Mouse (Mus musculus): Measurements from ENCODE around the gene Mylk3. TPM values are rescaled to one million over a fixed set of nuclear protein-coding genes. Genes with fewer than 3 reads are reported as not detected.

The Mylk3 gene
- 0.28 and 0.47 TPM in 2 replicates for polyA plus RNA-seq (2015; fragmentation: Nextera tagmentation; extraction: Ambion mirVana)

DNA sequence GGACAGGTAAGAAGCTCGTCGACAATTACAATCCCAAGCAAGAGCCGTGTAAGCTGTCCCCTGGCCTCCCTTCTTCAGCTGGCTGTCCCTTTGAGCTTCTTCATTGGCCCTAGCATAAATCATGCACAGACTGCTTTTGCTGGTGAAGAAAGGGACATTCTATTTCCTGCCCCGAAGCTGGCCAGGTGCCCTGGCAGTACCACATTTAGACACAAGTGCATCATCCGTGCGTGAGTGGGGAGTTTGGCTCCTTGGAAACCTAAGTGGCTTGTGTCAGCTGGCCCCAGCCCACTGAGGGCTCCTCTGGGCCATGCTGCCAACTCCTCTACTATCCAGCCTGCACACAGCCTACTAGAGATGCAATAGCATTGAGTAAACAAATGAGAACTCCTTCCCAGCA lies at the start of gene Mylk3:
Gene Mylk3 (minus strand): TSS at position 141 of the 400 bp plus-strand sequence.
- Histone ChIP-seq H3K27ac (replicated peaks) (no peak within 1 kb of the TSS), H3K4me1 (replicated peaks) (no peaks in the 10 kb centered on the region), H3K36me3 (no peaks in the 10 kb centered on the region), H3K4me3 (no peak within 1 kb of the TSS), H3K4me2 (no peak within 1 kb of the TSS), H3K9ac (no peak within 1 kb of the TSS), H3K9me3 (no peaks in the 10 kb centered on the region), H3K27me3 (no peaks in the 10 kb centered on the region)
- no peak for ATAC-seq (ENCODE audit: low FRiP score, low read depth)
- WGBS: 72% methylated on average over 6 of the region's 6 CpGs

DNA sequence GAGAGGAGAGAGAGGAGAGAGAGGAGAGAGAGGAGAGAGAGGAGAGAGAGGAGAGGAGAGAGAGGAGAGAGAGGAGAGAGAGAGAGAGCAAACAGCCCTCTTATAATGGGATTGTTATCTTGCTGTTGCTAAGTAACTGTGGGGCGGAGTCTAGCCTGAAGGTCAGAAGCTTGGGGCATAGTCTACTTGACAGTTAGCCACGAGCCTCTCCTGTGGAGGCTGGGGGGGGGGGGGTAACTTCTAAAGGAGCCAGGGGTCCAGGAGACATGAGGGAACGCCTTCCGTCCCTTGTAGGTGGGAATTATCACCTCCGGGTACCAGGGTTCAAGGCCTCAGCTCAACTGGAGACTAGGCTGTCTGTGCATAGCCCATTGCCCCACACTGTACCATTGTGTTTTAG lies 49.6 kb upstream of the Mylk3 start:
- no peaks in the 10 kb centered on the region for H3K27me3 ChIP-seq
- H3K4me1 ChIP-seq (replicated peaks): peaks cover 16% of the 10 kb centered on the region
- 54% methylated on average over 5 of the region's 5 CpGs for WGBS
- no peak overlapping the region for H3K4me3 ChIP-seq
- H3K9ac ChIP-seq: no peak overlapping the region
- H3K27ac ChIP-seq (replicated peaks): no peak overlapping the region
- no peak overlapping the region for H3K4me2 ChIP-seq
- H3K36me3 ChIP-seq: no peaks in the 10 kb centered on the region
- H3K9me3 ChIP-seq: no peaks in the 10 kb centered on the region
- ATAC-seq (ENCODE audit: low FRiP score, low read depth): no peak

DNA sequence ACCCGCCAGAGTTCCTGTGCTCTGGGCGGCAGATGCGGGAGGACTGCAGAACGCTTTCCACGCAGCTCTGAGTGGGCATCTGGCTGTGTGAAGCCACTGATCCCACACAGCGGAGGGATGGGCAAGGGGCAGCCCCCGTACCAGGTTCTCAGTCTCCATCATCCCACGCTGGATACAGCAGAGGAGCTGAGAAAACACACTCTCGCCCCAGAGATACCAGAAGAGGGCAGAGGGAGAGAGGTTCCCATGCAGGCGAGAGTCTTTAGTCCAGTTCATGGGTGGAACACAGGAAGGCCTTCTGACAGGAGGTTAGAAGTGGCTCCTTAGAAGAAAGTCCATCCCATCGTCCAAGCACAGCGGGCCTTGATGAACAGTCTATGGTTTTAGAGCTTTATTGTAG lies 48.7 kb upstream of the Mylk3 start:
- WGBS: 73% methylated on average over 12 of the region's 12 CpGs
- Histone ChIP-seq H3K9me3 (no peaks in the 10 kb centered on the region), H3K4me3 (no peak overlapping the region), H3K9ac (no peak overlapping the region), H3K4me2 (no peak overlapping the region), H3K36me3 (no peaks in the 10 kb centered on the region), H3K27ac (replicated peaks) (no peak overlapping the region), H3K4me1 (replicated peaks) (peaks cover 20% of the 10 kb centered on the region), H3K27me3 (no peaks in the 10 kb centered on the region)
- no peak for ATAC-seq (ENCODE audit: low FRiP score, low read depth)

DNA sequence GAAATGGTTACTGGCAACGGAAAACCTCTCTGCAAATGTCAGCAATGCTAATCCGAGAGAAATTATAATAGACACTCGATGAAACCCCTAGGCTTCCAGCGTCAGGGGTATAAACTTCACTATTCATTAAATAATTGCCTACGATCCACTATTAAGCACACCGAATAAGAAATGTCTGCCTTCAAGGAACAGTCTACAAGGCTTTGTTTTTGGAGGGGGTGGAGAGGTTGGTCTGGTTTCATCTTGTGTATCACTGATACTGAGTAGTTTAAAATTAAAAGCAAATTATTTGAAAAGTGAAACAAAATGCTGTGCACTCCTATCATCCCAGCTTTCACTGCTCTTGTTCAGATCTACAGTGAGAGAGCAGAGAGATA lies 46.9 kb upstream of the Mylk3 start:
- Histone ChIP-seq H3K9ac (peak overlapping the region; percentile 32; the same call in 1 of the 2 replicates), H3K4me2 (peak overlapping the region; percentile 55), H3K9me3 (no peaks in the 10 kb centered on the region), H3K4me3 (peak overlapping the region; percentile 77), H3K4me1 (replicated peaks) (peaks cover 30% of the 10 kb centered on the region), H3K36me3 (no peaks in the 10 kb centered on the region), H3K27ac (replicated peaks) (peak overlapping the region; percentile 82), H3K27me3 (no peaks in the 10 kb centered on the region)
- WGBS: 1% methylated on average over 6 of the region's 6 CpGs
- ATAC-seq (ENCODE audit: low FRiP score, low read depth): peak; percentile 83

DNA sequence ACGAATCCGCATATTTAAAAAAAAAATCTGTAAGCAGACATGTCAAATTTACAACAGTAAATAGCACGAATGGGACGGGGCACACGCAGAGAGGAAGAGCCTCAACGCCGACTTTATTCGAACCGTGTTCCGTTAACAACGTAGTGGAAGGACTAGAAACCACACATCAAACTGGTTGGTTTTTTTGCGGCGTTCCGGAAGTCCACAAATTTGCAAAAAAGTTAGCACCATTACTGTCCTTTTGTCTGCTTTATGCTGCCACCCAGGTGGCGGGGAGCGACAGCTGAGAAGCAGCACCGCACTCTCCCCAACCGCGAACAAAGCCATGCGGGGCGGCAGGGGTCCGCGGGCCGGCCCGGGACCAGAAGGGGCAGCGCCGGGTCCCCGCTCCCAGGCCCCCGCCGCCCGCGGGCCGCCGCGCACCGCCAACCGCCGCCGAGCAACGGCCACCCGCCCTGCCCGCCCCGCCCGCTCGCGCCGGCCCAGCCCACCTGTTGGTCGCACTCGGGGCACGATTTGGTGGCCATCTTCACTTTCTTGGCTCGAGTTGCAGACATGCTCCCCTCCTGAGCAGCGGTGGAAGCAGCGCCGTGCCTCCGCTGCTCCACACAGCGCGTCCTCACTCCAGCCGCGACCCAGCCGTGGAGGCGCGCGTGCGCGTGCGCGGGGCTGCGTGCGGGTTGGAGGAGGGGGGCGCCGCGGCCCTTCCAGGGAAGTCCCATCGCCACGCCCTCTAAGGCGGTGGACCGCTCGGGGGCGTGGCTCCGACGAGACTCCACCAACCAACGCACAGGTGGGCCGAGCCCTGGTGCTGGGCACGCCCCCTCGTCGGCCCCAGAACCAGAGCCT lies 46.2 kb upstream of the Mylk3 start, which contains the start of gene 4921524J17Rik:
Gene 4921524J17Rik (minus strand): TSS at position 666 of the 849 bp plus-strand sequence.
- no peaks in the 10 kb centered on the region for H3K27me3 ChIP-seq
- peak within 1 kb of the TSS; percentile 90 for H3K27ac ChIP-seq (replicated peaks)
- peak within 1 kb of the TSS; percentile 71 for H3K9ac ChIP-seq
- ATAC-seq (ENCODE audit: low FRiP score, low read depth): peak; percentile 100
- H3K36me3 ChIP-seq: no peaks in the 10 kb centered on the region
- H3K4me3 ChIP-seq: peak within 1 kb of the TSS; percentile 77
- H3K4me2 ChIP-seq: peak within 1 kb of the TSS; percentile 55
- no peaks in the 10 kb centered on the region for H3K9me3 ChIP-seq
- WGBS: under 1% methylated on average over 79 of the region's 85 CpGs
- H3K4me1 ChIP-seq (replicated peaks): peaks cover 32% of the 10 kb centered on the region

DNA sequence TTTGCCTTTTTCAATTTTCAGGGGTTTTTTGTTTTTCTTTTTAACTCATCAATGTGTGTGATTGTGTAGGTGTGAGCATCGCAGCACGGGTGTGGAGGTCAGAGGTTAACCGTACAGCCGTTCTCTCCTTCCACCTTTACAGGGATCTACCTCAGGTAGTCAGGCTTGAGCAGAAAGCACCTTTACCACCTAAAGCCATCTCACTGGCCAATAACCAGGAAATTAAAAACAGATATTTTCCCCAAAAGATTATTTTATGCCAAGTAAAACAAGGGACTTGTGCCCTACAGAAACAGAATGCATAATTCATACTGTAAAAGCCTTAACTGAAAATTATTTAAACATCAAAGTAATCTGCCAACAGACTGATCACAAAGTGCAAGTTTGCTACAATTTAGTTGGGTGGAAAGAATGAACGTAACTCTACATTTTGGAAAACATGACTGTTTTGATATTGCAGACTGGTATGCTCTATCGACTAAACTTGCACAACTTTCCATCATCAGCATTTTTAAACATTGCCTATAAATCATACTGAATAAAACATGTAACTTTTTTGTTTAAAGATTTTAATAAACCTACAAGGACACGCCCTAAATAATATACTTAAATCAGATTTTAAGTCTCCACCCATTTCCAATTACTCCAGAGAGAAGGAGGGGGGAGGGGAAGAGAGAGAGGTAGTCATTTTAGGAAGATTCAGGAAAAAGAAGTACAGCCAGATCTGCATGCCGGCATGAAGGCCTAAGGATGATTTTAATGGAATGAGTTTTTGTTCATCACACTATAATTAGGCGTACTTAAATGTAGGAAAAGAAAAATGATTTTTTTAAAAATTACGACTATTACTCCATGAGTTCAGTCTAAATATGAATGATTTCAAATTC lies 45.4 kb upstream of the Mylk3 start:
- Histone ChIP-seq H3K4me2 (peak overlapping the region; percentile 55), H3K36me3 (no peaks in the 10 kb centered on the region), H3K27ac (replicated peaks) (peak overlapping the region; percentile 90; the same call in 1 of the 2 replicates), H3K4me1 (replicated peaks) (peaks cover 38% of the 10 kb centered on the region), H3K9ac (peak overlapping the region; percentile 71), H3K4me3 (peak overlapping the region; percentile 77), H3K27me3 (no peaks in the 10 kb centered on the region), H3K9me3 (no peaks in the 10 kb centered on the region)
- 14% methylated on average over 10 of the region's 10 CpGs for WGBS
- no peak for ATAC-seq (ENCODE audit: low FRiP score, low read depth)

DNA sequence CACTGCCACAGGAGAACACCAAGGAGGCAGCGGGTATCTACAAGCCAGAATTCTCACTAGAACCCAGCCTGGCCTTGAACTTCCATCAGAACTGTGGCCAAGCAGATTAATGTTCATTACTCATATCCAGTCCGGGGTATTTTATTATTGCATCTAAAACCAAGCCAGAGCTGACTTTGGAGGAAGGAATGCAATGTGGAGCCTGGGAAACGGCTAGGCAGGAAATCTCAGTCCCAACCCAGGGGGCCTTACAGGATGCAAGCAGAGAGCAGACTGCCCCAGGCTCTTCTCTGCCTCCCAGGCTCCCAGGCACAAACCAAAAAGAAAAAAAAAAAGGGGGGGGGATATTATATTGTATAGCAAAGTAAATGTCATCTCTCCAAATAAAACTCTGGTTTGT lies 44.7 kb upstream of the Mylk3 start:
- 17% methylated on average over 3 of the region's 3 CpGs for WGBS
- peaks cover 41% of the 10 kb centered on the region for H3K4me1 ChIP-seq (replicated peaks)
- H3K27ac ChIP-seq (replicated peaks): no peak overlapping the region
- no peaks in the 10 kb centered on the region for H3K36me3 ChIP-seq
- peak overlapping the region; percentile 77 for H3K4me3 ChIP-seq
- no peaks in the 10 kb centered on the region for H3K27me3 ChIP-seq
- peak overlapping the region; percentile 35; the same call in 1 of the 2 replicates for H3K9ac ChIP-seq
- peak overlapping the region; percentile 55 for H3K4me2 ChIP-seq
- H3K9me3 ChIP-seq: no peaks in the 10 kb centered on the region
- ATAC-seq (ENCODE audit: low FRiP score, low read depth): no peak

DNA sequence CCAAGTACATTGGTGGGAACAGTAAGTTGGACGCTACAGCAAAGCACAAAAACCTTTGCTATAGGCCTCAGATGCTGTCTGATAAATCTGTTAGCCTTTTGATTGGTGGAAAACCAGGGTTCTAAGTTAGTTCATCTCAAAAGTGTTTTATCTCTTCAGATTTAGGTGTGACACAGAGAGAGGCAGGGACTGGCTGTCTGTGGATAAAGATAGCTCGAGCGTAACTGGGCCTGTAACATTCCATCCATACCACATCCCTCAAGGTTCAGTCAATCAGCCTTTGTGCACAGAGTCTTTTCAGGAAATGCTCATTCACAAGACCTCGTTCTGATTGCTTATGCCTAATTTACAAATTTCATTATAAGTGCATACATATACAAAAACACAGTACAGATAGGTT lies 43.1 kb upstream of the Mylk3 start:
- no peak overlapping the region for H3K4me3 ChIP-seq
- H3K9ac ChIP-seq: no peak overlapping the region
- H3K4me1 ChIP-seq (replicated peaks): peaks cover 41% of the 10 kb centered on the region
- H3K4me2 ChIP-seq: peak overlapping the region; percentile 21
- ATAC-seq (ENCODE audit: low FRiP score, low read depth): no peak
- no peaks in the 10 kb centered on the region for H3K27me3 ChIP-seq
- 0 out of 2 replicates have a peak overlapping the region, but pooled peaks have one; percentile 30 for H3K27ac ChIP-seq (replicated peaks)
- no peaks in the 10 kb centered on the region; the same call in 1 of the 2 replicates for H3K36me3 ChIP-seq
- no peaks in the 10 kb centered on the region for H3K9me3 ChIP-seq
- WGBS: 13% methylated on average over 4 of the region's 4 CpGs

DNA sequence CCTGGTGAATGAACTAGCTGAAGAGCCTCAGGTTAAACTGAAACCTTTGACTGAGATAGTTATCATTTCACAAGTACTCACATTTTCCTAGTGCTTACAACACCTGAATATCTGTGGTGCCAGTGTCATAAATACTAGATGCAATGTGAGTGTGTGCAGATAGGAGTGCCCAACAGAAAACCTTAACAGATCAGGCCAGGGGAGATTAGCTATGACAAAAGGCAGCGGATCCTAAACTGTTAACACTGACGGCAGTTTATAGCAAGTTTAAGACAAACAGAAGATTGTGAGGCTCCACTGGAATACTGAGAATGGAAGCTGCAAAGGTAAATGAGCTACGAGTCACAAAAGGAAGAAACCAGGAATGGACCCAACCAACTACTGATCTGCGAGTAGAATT lies 40.9 kb upstream of the Mylk3 start:
- ATAC-seq (ENCODE audit: low FRiP score, low read depth): no peak
- Histone ChIP-seq H3K4me1 (replicated peaks) (peaks cover 37% of the 10 kb centered on the region), H3K4me3 (no peak overlapping the region), H3K9me3 (no peaks in the 10 kb centered on the region), H3K9ac (no peak overlapping the region), H3K36me3 (no peaks in the 10 kb centered on the region; the same call in 1 of the 2 replicates), H3K27ac (replicated peaks) (no peak overlapping the region), H3K4me2 (no peak overlapping the region), H3K27me3 (no peaks in the 10 kb centered on the region)
- WGBS: 86% methylated on average over 4 of the region's 4 CpGs

DNA sequence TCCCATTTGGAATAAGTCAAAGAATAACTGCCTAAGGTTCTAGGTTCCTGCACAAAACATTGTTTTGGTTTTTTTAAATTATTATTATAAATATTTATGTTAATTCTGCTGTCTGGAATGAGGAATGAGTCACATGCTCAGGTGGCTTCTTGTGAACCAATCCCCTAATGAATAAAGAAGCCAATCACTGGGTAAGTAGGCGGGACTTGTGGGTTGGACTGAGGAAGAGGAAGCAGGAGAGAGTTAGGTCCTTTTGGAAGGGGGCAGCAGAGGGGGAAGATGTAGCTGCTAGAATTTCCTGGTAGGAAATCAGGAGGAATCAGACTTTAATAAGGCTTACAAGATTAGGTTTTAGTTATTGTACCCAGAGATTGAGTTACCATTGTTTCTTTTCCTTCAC lies 35.2 kb upstream of the Mylk3 start:
- ATAC-seq (ENCODE audit: low FRiP score, low read depth): no peak
- Histone ChIP-seq H3K36me3 (no peaks in the 10 kb centered on the region; the same call in 1 of the 2 replicates), H3K9ac (no peak overlapping the region), H3K27ac (replicated peaks) (no peak overlapping the region), H3K27me3 (no peaks in the 10 kb centered on the region), H3K4me1 (replicated peaks) (0 out of 2 replicates have a peak, but pooled peaks cover 5% of the 10 kb centered on the region), H3K4me2 (no peak overlapping the region), H3K4me3 (no peak overlapping the region), H3K9me3 (no peaks in the 10 kb centered on the region)
- 97% methylated on average over 1 of the region's 1 CpGs for WGBS

DNA sequence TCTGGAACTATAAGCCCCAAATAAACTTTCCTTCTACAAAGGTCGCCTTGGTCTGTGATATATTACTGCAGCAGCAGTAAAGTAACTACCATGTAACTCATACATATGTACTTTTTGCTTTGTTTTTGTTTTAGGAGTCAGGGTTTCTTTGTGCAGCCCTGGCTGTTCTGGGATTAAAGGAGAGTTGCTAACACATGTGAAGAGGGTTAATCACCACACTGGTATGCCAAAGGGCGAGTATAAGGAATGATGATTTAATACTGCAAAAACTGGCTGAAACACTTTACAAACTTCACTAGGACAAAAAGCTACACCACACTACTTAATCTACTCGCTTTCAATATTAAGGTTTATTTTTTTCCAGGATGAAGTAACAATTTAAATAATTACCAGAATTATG lies 22.4 kb upstream of the Mylk3 start:
- no peaks in the 10 kb centered on the region for H3K4me1 ChIP-seq (replicated peaks)
- H3K9ac ChIP-seq: no peak overlapping the region
- H3K4me3 ChIP-seq: no peak overlapping the region
- WGBS: 83% methylated on average over 3 of the region's 3 CpGs
- H3K4me2 ChIP-seq: no peak overlapping the region
- ATAC-seq (ENCODE audit: low FRiP score, low read depth): no peak
- H3K36me3 ChIP-seq: no peaks in the 10 kb centered on the region
- no peaks in the 10 kb centered on the region for H3K9me3 ChIP-seq
- no peaks in the 10 kb centered on the region for H3K27me3 ChIP-seq
- H3K27ac ChIP-seq (replicated peaks): no peak overlapping the region

DNA sequence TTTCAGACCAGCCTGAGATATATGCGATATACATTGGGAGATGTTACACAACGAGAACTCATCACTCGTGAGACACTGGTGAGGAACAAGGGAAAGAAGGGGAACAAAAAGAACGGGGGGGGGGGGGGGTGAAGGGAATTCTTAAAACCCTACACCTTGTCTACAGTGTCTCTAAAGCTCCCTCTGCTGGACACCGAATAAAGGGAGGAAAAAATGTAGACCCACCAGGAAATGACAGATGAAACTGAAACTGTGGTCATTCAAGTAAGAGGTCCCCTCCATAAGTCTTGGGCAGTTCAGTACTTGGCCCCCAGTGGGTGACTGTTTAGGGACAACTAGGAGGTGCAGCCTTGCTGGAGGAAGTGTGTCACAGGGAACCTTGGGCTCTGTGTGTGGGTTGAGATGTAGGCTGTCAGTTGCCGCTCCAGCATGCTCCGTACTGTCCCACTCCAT lies 21.9 kb upstream of the Mylk3 start:
- Histone ChIP-seq H3K27me3 (no peaks in the 10 kb centered on the region), H3K4me1 (replicated peaks) (no peaks in the 10 kb centered on the region), H3K4me2 (no peak overlapping the region), H3K9me3 (no peaks in the 10 kb centered on the region), H3K9ac (no peak overlapping the region), H3K36me3 (no peaks in the 10 kb centered on the region), H3K4me3 (no peak overlapping the region), H3K27ac (replicated peaks) (no peak overlapping the region)
- 66% methylated on average over 7 of the region's 7 CpGs for WGBS
- no peak for ATAC-seq (ENCODE audit: low FRiP score, low read depth)
